Mouse (Mus musculus): ENCODE measurements around the gene Trp53bp2.

GRCm38 (mm10) chr1:182502491-182503050, 93.6 kb downstream of the Trp53bp2 start:
- TF ChIP-seq CTCF (IDR thresholded peaks at IDR 0.05; ENCODE audit: borderline replicate concordance, extremely low read depth, insufficient read depth, insufficient read length) (no peak), POLR2A (IDR thresholded peaks at IDR 0.05; ENCODE audit: borderline replicate concordance, extremely low read depth, insufficient read depth, insufficient read length, poor library complexity, severe bottlenecking) (no peak)

Measured in brain, embryonic 14.5 days (tissue).